Mouse (Mus musculus): ENCODE measurements around the gene Ttc29. TPM values are rescaled to one million over a fixed set of nuclear protein-coding genes. Genes with fewer than 3 reads are reported as not detected.
A peak's percentile ranks its signal among the peaks of the same experiment; 100 is the strongest.

The Ttc29 gene
- total RNA-seq, 2 experiments from 2014 or later, result not detected

GRCm38 (mm10) chr8:78420101-78420503, 207.0 kb downstream of the Ttc29 start:
- DNase-seq (ENCODE audit: low spot score in 2 of 2), result no peak

- no peak for DNase-seq (ENCODE audit: low spot score in 2 of 2)
These were observed 210.8 kb downstream of the Ttc29 start for GRCm38 (mm10) chr8:78423937-78424336.

GRCm38 (mm10) chr8:78426455-78426854, 213.4 kb downstream of the Ttc29 start:
- no peak for DNase-seq (ENCODE audit: low spot score in 2 of 2)

- DNase-seq (ENCODE audit: low spot score in 2 of 2), result no peak
These were observed 214.0 kb downstream of the Ttc29 start for GRCm38 (mm10) chr8:78426875-78427768.

GRCm38 (mm10) chr8:78427769-78428130, 214.7 kb downstream of the Ttc29 start:
- DNase-seq (ENCODE audit: low spot score in 2 of 2), result no peak

GRCm38 (mm10) chr8:78428148-78428547, 215.1 kb downstream of the Ttc29 start:
- DNase-seq (ENCODE audit: low spot score in 2 of 2), result no peak

GRCm38 (mm10) chr8:78431356-78431755, 218.3 kb downstream of the Ttc29 start:
- DNase-seq (ENCODE audit: low spot score in 2 of 2), result peak; percentile 7 to 25

GRCm38 (mm10) chr8:78432451-78432850, 219.4 kb downstream of the Ttc29 start:
- DNase-seq (ENCODE audit: low spot score in 2 of 2), result no peak

GRCm38 (mm10) chr8:78433318-78433717, 220.2 kb downstream of the Ttc29 start:
- no peak for DNase-seq (ENCODE audit: low spot score in 2 of 2)

GRCm38 (mm10) chr8:78434340-78434739, 221.2 kb downstream of the Ttc29 start:
- DNase-seq (ENCODE audit: low spot score in 2 of 2), result no peak

- no peak for DNase-seq (ENCODE audit: low spot score in 2 of 2)
These were observed 221.9 kb downstream of the Ttc29 start for GRCm38 (mm10) chr8:78434823-78435623.

- no peak for DNase-seq (ENCODE audit: low spot score in 2 of 2)
These were observed 222.5 kb downstream of the Ttc29 start for GRCm38 (mm10) chr8:78435624-78435960.

GRCm38 (mm10) chr8:78436071-78436651, 223.1 kb downstream of the Ttc29 start, which contains the start of gene Pou4f2:
Gene Pou4f2, minus strand, starts transcription at chr8:78436645.
- DNase-seq (ENCODE audit: low spot score in 2 of 2), result peak; percentile 20 to 39

GRCm38 (mm10) chr8:78436661-78437060, 223.6 kb downstream of the Ttc29 start:
- DNase-seq (ENCODE audit: low spot score in 2 of 2), result no peak

- DNase-seq (ENCODE audit: low spot score in 2 of 2), result no peak
These were observed 224.3 kb downstream of the Ttc29 start for GRCm38 (mm10) chr8:78437140-78438045.

- DNase-seq (ENCODE audit: low spot score in 2 of 2), result peak; percentile 10 to 32
These were observed 225.0 kb downstream of the Ttc29 start for GRCm38 (mm10) chr8:78438121-78438520.

GRCm38 (mm10) chr8:78442781-78443180, 229.7 kb downstream of the Ttc29 start:
- DNase-seq (ENCODE audit: low spot score in 2 of 2), result no peak
